Mouse (Mus musculus) heart, postnatal 0 days (tissue): ENCODE data around the gene Cnbd2.

Source experiments
- CTCF ChIP-seq: IDR thresholded peaks from 2 replicates; pipeline ENCODE4 v1.5.1; 2016; ENCODE audit warnings: antibody characterized with exemption, control low read depth, low read depth
- EP300 ChIP-seq: IDR thresholded peaks from 2 replicates; pipeline ENCODE4 v1.6.1; 2016; ENCODE audit warnings: antibody characterized with exemption, low read depth

DNA sequence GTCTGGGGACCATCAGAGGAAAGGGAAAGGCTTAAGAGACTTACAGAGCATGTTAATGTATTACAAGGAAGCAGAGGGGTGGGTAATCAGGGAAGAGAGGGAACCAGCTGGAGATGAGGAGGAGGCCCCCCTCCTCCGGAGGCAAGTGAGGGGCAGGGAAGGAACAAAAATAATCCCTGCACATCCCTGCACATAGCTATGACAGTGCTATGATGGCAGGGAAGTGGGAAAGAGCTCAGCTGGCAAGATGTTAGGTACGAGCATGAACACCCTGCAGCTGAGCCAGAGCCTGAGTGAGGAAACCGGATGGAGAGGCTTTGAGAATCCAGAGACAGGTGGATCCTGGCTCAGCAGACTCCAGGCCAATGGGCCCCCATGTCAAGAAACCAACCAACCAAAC lies 56.4 kb downstream of the Cnbd2 start:
- TF ChIP-seq CTCF (no peak), EP300 (no peak)
